Mouse (Mus musculus): ENCODE results near the gene Pitpnc1. TPM values are rescaled to one million over a fixed set of nuclear protein-coding genes. Genes with fewer than 3 reads are reported as not detected.
A peak's percentile ranks its signal among the peaks of the same experiment; 100 is the strongest.

Pitpnc1 gene
- polyA plus RNA-seq, 1 experiment from 2014 or later, result 48.0 TPM

- no peak for ATAC-seq
- no peak overlapping the region; the same call in 1 of the 2 replicates for H3K27ac ChIP-seq (ENCODE audit: low read length)
- H3K4me2 ChIP-seq (ENCODE audit: low read length), result no peak overlapping the region
Observed at GRCm38 (mm10) chr11:107376272-107376671, 94.2 kb downstream of the Pitpnc1 start.

GRCm38 (mm10) chr11:107375816-107376215 lies 94.7 kb downstream of the Pitpnc1 start:
- Histone ChIP-seq H3K27me3 (ENCODE audit: control insufficient read depth, insufficient read depth, low read depth, low read length) (no peaks in the 10 kb centered on the region), H3K27ac (ENCODE audit: low read length) (no peak overlapping the region), H3K4me2 (ENCODE audit: low read length) (no peak overlapping the region), H3K4me3 (ENCODE audit: low read depth, low read length) (no peak overlapping the region), H3K9me3 (replicated peaks; ENCODE audit: control insufficient read depth, low read length, poor library complexity, severe bottlenecking) (no peaks in the 10 kb centered on the region), H3K36me3 (ENCODE audit: control insufficient read depth, insufficient read depth, low read length) (no peaks in the 10 kb centered on the region), H3K9ac (ENCODE audit: low read depth, low read length) (no peak overlapping the region), H3K4me1 (ENCODE audit: control insufficient read depth, insufficient read depth, low read length) (peaks cover 7% of the 10 kb centered on the region; the same call in 1 of the 2 replicates)
- no peak for ATAC-seq
- WGBS, result 87% methylated on average over 11 of the region's 11 CpGs

More at GRCm38 (mm10) chr11:107376272-107376671, 94.2 kb downstream of the Pitpnc1 start:
- Histone ChIP-seq H3K4me3 (ENCODE audit: low read depth, low read length) (no peak overlapping the region), H3K4me1 (ENCODE audit: control insufficient read depth, insufficient read depth, low read length) (peaks cover 7% of the 10 kb centered on the region; the same call in 1 of the 2 replicates), H3K27me3 (ENCODE audit: control insufficient read depth, insufficient read depth, low read depth, low read length) (no peaks in the 10 kb centered on the region), H3K9me3 (replicated peaks; ENCODE audit: control insufficient read depth, low read length, poor library complexity, severe bottlenecking) (no peaks in the 10 kb centered on the region), H3K36me3 (ENCODE audit: control insufficient read depth, insufficient read depth, low read length) (no peaks in the 10 kb centered on the region), H3K9ac (ENCODE audit: low read depth, low read length) (no peak overlapping the region)
- 63% methylated on average over 12 of the region's 12 CpGs for WGBS

- no peak for ATAC-seq
- Histone ChIP-seq H3K4me2 (ENCODE audit: low read length) (no peak overlapping the region), H3K4me1 (ENCODE audit: control insufficient read depth, insufficient read depth, low read length) (peaks cover 7% of the 10 kb centered on the region; the same call in 1 of the 2 replicates), H3K27ac (ENCODE audit: low read length) (no peak overlapping the region), H3K36me3 (ENCODE audit: control insufficient read depth, insufficient read depth, low read length) (no peaks in the 10 kb centered on the region), H3K9ac (ENCODE audit: low read depth, low read length) (no peak overlapping the region), H3K4me3 (ENCODE audit: low read depth, low read length) (no peak overlapping the region), H3K27me3 (ENCODE audit: control insufficient read depth, insufficient read depth, low read depth, low read length) (no peaks in the 10 kb centered on the region), H3K9me3 (replicated peaks; ENCODE audit: control insufficient read depth, low read length, poor library complexity, severe bottlenecking) (no peaks in the 10 kb centered on the region)
- WGBS, result 95% methylated on average over 6 of the region's 6 CpGs
Observed at GRCm38 (mm10) chr11:107373569-107373968, 96.9 kb downstream of the Pitpnc1 start.

DNA sequence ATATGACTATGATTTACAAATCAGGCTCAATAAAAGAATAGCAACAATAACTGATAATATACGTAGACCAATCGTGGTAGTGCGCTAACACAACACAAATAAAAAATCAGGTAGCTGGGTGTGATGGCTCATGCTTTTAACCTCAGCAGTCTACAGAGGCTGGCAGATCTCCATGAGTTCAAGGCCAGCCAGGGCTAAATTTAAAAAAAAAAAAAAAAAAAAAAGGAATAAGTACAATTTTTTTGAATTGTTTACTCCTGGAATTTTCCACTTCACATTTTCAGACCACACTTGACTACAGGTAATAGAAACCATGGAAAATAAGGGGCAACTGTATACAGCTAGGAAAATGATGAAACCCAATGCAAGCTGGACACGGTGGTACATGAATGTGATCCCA lies 97.3 kb downstream of the Pitpnc1 start:
- H3K4me2 ChIP-seq (ENCODE audit: low read length), result no peak overlapping the region
- H3K27me3 ChIP-seq (ENCODE audit: control insufficient read depth, insufficient read depth, low read depth, low read length), result no peaks in the 10 kb centered on the region
- no peak overlapping the region for H3K4me3 ChIP-seq (ENCODE audit: low read depth, low read length)
- no peak overlapping the region for H3K9ac ChIP-seq (ENCODE audit: low read depth, low read length)
- peak overlapping the region; percentile 59 for H3K27ac ChIP-seq (ENCODE audit: low read length)
- WGBS, result 91% methylated on average over 4 of the region's 4 CpGs
- H3K36me3 ChIP-seq (ENCODE audit: control insufficient read depth, insufficient read depth, low read length), result no peaks in the 10 kb centered on the region
- H3K9me3 ChIP-seq (replicated peaks; ENCODE audit: control insufficient read depth, low read length, poor library complexity, severe bottlenecking), result no peaks in the 10 kb centered on the region
- no peak for ATAC-seq
- peaks cover 7% of the 10 kb centered on the region; the same call in 1 of the 2 replicates for H3K4me1 ChIP-seq (ENCODE audit: control insufficient read depth, insufficient read depth, low read length)

DNA sequence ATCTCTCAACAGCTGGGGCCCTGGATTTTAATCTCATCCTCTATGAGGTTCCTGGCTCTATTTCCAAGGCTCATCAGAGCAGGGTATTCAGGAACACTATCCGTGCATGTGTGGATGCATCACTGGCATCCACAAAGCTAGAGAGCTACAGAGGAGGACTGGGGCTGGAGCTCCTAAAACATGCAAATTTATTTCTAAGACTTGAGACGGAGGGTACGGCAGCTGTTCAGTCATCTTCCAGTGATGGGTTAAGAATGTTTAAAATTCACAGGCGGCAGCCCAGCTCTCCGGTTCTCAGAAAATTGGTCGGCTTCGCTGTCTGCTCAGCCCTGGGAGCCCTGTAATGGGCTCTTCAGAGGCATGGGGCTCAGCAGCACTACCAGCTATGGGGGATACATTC lies 97.8 kb downstream of the Pitpnc1 start:
- Histone ChIP-seq H3K4me1 (ENCODE audit: control insufficient read depth, insufficient read depth, low read length) (peaks cover 7% of the 10 kb centered on the region; the same call in 1 of the 2 replicates), H3K36me3 (ENCODE audit: control insufficient read depth, insufficient read depth, low read length) (no peaks in the 10 kb centered on the region), H3K4me3 (ENCODE audit: low read depth, low read length) (no peak overlapping the region), H3K27me3 (ENCODE audit: control insufficient read depth, insufficient read depth, low read depth, low read length) (no peaks in the 10 kb centered on the region), H3K9me3 (replicated peaks; ENCODE audit: control insufficient read depth, low read length, poor library complexity, severe bottlenecking) (no peaks in the 10 kb centered on the region), H3K4me2 (ENCODE audit: low read length) (no peak overlapping the region), H3K27ac (ENCODE audit: low read length) (peak overlapping the region; percentile 59), H3K9ac (ENCODE audit: low read depth, low read length) (no peak overlapping the region)
- ATAC-seq, result no peak
- WGBS, result 24% methylated on average over 7 of the region's 7 CpGs

DNA sequence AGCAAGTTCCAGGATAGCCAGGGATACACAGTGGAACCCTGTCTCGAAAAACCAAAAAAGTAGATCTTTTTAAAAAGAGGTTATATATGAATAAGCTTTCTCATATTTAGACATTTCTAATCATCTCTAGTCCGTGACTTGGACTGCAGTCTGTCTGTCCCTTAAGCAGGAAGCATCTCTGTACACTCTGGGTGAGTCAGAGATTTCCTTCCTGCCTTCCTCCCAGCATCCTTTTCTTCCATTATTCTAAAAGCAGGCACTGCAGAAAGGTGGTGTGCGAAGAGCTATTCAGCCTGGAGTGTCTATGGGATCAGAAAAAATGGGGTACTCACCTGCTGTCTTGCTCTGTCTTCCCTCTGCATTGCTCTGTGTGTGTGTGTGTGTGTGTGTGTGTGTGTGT lies 100.0 kb downstream of the Pitpnc1 start:
- no peaks in the 10 kb centered on the region for H3K36me3 ChIP-seq (ENCODE audit: control insufficient read depth, insufficient read depth, low read length)
- H3K4me2 ChIP-seq (ENCODE audit: low read length), result no peak overlapping the region
- no peaks in the 10 kb centered on the region for H3K27me3 ChIP-seq (ENCODE audit: control insufficient read depth, insufficient read depth, low read depth, low read length)
- no peak overlapping the region for H3K9ac ChIP-seq (ENCODE audit: low read depth, low read length)
- no peak overlapping the region for H3K4me3 ChIP-seq (ENCODE audit: low read depth, low read length)
- H3K4me1 ChIP-seq (ENCODE audit: control insufficient read depth, insufficient read depth, low read length), result peaks cover 7% of the 10 kb centered on the region
- no peak overlapping the region for H3K27ac ChIP-seq (ENCODE audit: low read length)
- no peaks in the 10 kb centered on the region for H3K9me3 ChIP-seq (replicated peaks; ENCODE audit: control insufficient read depth, low read length, poor library complexity, severe bottlenecking)
- ATAC-seq, result no peak
- WGBS, result 92% methylated on average over 3 of the region's 3 CpGs

DNA sequence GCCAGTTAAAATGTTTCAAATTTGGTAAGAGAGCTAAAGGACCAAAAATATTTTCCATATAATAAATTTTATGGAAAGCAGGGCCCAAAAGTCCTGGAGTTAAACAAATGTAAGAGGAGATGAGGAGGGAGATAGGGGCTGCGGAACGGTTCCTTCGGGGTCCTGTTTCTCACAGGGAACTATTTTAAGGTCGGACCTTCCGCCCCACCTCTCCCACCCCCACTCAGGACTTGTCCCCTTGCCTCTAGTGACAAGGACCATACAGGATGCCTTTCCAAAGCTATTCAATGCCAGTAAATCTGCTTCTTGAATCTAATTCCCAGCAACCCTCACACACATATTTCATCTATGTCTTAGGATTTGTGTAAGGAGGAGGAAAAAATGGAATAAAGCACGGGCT lies 100.8 kb downstream of the Pitpnc1 start:
- no peak for ATAC-seq
- Histone ChIP-seq H3K36me3 (ENCODE audit: control insufficient read depth, insufficient read depth, low read length) (no peaks in the 10 kb centered on the region), H3K27ac (ENCODE audit: low read length) (no peak overlapping the region), H3K9ac (ENCODE audit: low read depth, low read length) (no peak overlapping the region), H3K4me1 (ENCODE audit: control insufficient read depth, insufficient read depth, low read length) (peaks cover 7% of the 10 kb centered on the region), H3K9me3 (replicated peaks; ENCODE audit: control insufficient read depth, low read length, poor library complexity, severe bottlenecking) (no peaks in the 10 kb centered on the region), H3K27me3 (ENCODE audit: control insufficient read depth, insufficient read depth, low read depth, low read length) (no peaks in the 10 kb centered on the region), H3K4me3 (ENCODE audit: low read depth, low read length) (no peak overlapping the region), H3K4me2 (ENCODE audit: low read length) (no peak overlapping the region)
- 100% methylated on average over 6 of the region's 6 CpGs for WGBS

- Histone ChIP-seq H3K27me3 (ENCODE audit: control insufficient read depth, insufficient read depth, low read depth, low read length) (no peaks in the 10 kb centered on the region), H3K27ac (ENCODE audit: low read length) (no peak overlapping the region), H3K9me3 (replicated peaks; ENCODE audit: control insufficient read depth, low read length, poor library complexity, severe bottlenecking) (no peaks in the 10 kb centered on the region), H3K4me3 (ENCODE audit: low read depth, low read length) (no peak overlapping the region), H3K9ac (ENCODE audit: low read depth, low read length) (no peak overlapping the region), H3K4me1 (ENCODE audit: control insufficient read depth, insufficient read depth, low read length) (peaks cover 9% of the 10 kb centered on the region), H3K4me2 (ENCODE audit: low read length) (no peak overlapping the region), H3K36me3 (ENCODE audit: control insufficient read depth, insufficient read depth, low read length) (no peaks in the 10 kb centered on the region)
- ATAC-seq, result no peak
- 80% methylated on average over 13 of the region's 13 CpGs for WGBS
Observed at GRCm38 (mm10) chr11:107365938-107366712, 104.4 kb downstream of the Pitpnc1 start.

DNA sequence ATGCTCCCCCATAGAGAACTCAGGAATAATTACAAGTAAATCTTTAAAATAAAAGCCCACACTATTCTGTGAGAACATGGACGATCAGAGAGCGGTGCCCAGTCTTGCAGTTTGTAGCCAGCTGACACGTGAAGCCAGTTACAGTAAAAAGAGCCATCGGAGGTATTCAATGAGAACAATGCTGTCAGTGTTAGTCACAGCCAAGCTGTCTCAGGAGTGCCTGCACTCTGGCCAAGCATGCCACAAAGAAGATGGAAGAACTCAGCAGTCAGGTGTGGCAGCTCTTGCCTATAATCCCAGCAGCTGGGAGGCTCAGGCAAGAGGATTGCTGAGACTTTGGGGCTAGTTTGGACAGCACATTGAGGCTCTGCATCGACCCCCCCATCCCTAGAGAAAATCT lies 111.8 kb downstream of the Pitpnc1 start:
- WGBS, result 58% methylated on average over 5 of the region's 5 CpGs
- no peak for ATAC-seq

More for the DNA sequence above, 111.8 kb downstream of the Pitpnc1 start:
- H3K27ac ChIP-seq (ENCODE audit: low read length), result peak overlapping the region; percentile 2; the same call in 1 of the 2 replicates
- H3K4me1 ChIP-seq (ENCODE audit: control insufficient read depth, insufficient read depth, low read length), result peaks cover 16% of the 10 kb centered on the region
- H3K9me3 ChIP-seq (replicated peaks; ENCODE audit: control insufficient read depth, low read length, poor library complexity, severe bottlenecking), result no peaks in the 10 kb centered on the region
- H3K27me3 ChIP-seq (ENCODE audit: control insufficient read depth, insufficient read depth, low read depth, low read length), result no peaks in the 10 kb centered on the region
- H3K9ac ChIP-seq (ENCODE audit: low read depth, low read length), result no peak overlapping the region
- H3K4me3 ChIP-seq (ENCODE audit: low read depth, low read length), result no peak overlapping the region
- no peak overlapping the region for H3K4me2 ChIP-seq (ENCODE audit: low read length)
- H3K36me3 ChIP-seq (ENCODE audit: control insufficient read depth, insufficient read depth, low read length), result no peaks in the 10 kb centered on the region

Data from midbrain, embryonic 16.5 days (tissue).